Mouse (Mus musculus) monocyte, adult 5-6 weeks (primary cell): ENCODE results near the gene Mmp25. TPM values are rescaled to one million over a fixed set of nuclear protein-coding genes. Genes with fewer than 3 reads are reported as not detected.
A peak's percentile ranks its signal among the peaks of the same experiment; 100 is the strongest.

Experiments used
- ATAC-seq: fragments of 153-309, 156-312 bp; replicated peaks from 2 replicates; pipeline ENCODE4 v1.8.0; 2017; ENCODE audit warnings: mild to moderate bottlenecking; ENCODE audit not compliant: low TSS enrichment, insufficient number of reproducible peaks, severe bottlenecking, poor library complexity, low FRiP score
- total RNA-seq: library from RNA; stranded (forward); fragments of 200-1000, 200-491, 200-594 nt; gene quantifications from 3 replicates; pipeline ENCODE4 v1.2.3, GENCODE M21; 2017

Gene Mmp25
- total RNA-seq, 1 experiment from 2014 or later = 3.0 TPM

GRCm38 (mm10) chr17:23670516-23671074, 25.5 kb upstream of the Mmp25 start:
- ATAC-seq = no peak

- no peak for ATAC-seq
Measured at GRCm38 (mm10) chr17:23665511-23665910, 20.4 kb upstream of the Mmp25 start.

- ATAC-seq = 0 out of 2 replicates have a peak, but pooled peaks have one; percentile 27
Measured at GRCm38 (mm10) chr17:23664556-23665021, 19.5 kb upstream of the Mmp25 start.

GRCm38 (mm10) chr17:23661526-23661925, 16.4 kb upstream of the Mmp25 start:
- 0 out of 2 replicates have a peak, but pooled peaks have one; percentile 2 for ATAC-seq

GRCm38 (mm10) chr17:23660876-23661200, 15.8 kb upstream of the Mmp25 start:
- ATAC-seq = no peak

GRCm38 (mm10) chr17:23660117-23660875, 15.2 kb upstream of the Mmp25 start, which contains the start of gene Bicdl2:
Bicdl2 (plus strand) TSS chr17:23660506.
- ATAC-seq = no peak

GRCm38 (mm10) chr17:23658450-23658849, 13.4 kb upstream of the Mmp25 start:
- ATAC-seq = no peak

- ATAC-seq = no peak
Measured at GRCm38 (mm10) chr17:23654410-23654809, 9.3 kb upstream of the Mmp25 start.

- no peak for ATAC-seq
Measured at GRCm38 (mm10) chr17:23654001-23654400, 8.9 kb upstream of the Mmp25 start.

GRCm38 (mm10) chr17:23653324-23653723, 8.2 kb upstream of the Mmp25 start:
- ATAC-seq = no peak

- ATAC-seq = no peak
Measured at GRCm38 (mm10) chr17:23651363-23651762, 6.3 kb upstream of the Mmp25 start.

- no peak for ATAC-seq
Measured at GRCm38 (mm10) chr17:23645894-23646293, 817 bp upstream of the Mmp25 start.

GRCm38 (mm10) chr17:23631241-23631640, 13.8 kb downstream of the Mmp25 start:
- no peak for ATAC-seq

GRCm38 (mm10) chr17:23630195-23631020, 14.7 kb downstream of the Mmp25 start:
- peak; percentile 79 for ATAC-seq

GRCm38 (mm10) chr17:23627813-23628212, 17.3 kb downstream of the Mmp25 start:
- ATAC-seq = no peak

GRCm38 (mm10) chr17:23620351-23620750, 24.7 kb downstream of the Mmp25 start:
- ATAC-seq = no peak

- ATAC-seq = no peak
Measured at GRCm38 (mm10) chr17:23617087-23617486, 28.0 kb downstream of the Mmp25 start.

GRCm38 (mm10) chr17:23610361-23610800, 34.7 kb downstream of the Mmp25 start:
- peak; percentile 88 for ATAC-seq

- ATAC-seq = no peak
Measured at GRCm38 (mm10) chr17:23609612-23610011, 35.5 kb downstream of the Mmp25 start.
